Mouse (Mus musculus) forebrain, embryonic 11.5 days (tissue): ENCODE results near the gene Micu2. TPM values are rescaled to one million over a fixed set of nuclear protein-coding genes. Genes with fewer than 3 reads are reported as not detected.

ENCODE experiments used
- ATAC-seq: fragments of 200-750 bp; cut with Nextera tagmentation; replicated peaks from 2 replicates; pipeline ENCODE4 v1.8.0; 2017; ENCODE audit warnings: moderate TSS enrichment; ENCODE audit not compliant: low FRiP score
- DNase-seq: peaks from one replicate; pipeline ENCODE4 v3.0.0-alpha.2; 2017; ENCODE audit warnings: low spot score
- H3K27ac ChIP-seq: fragments of 300-500 bp; sonication (generic); 2 replicates; pipeline ENCODE4 v1.5.1; 2014; ENCODE audit warnings: low read depth, low read length
- H3K27me3 ChIP-seq: fragments of 300-500 bp; sonication (generic); 2 replicates; pipeline ENCODE4 v1.6.1; 2014; ENCODE audit warnings: mild to moderate bottlenecking, low read length, mixed read lengths; ENCODE audit not compliant: control insufficient read depth, insufficient read depth
- H3K36me3 ChIP-seq: fragments of 300-500 bp; sonication (generic); 2 replicates; pipeline ENCODE4 v1.6.1; 2014; ENCODE audit warnings: mild to moderate bottlenecking, low read length, moderate library complexity, mixed read lengths; ENCODE audit not compliant: control insufficient read depth, insufficient read depth
- H3K4me1 ChIP-seq: fragments of 300-500 bp; sonication (generic); replicated peaks from 2 replicates; pipeline ENCODE4 v1.6.1; 2014; ENCODE audit warnings: low read length, mixed read lengths; ENCODE audit not compliant: control insufficient read depth, insufficient read depth
- H3K4me2 ChIP-seq: fragments of 300-500 bp; sonication (generic); 2 replicates; pipeline ENCODE4 v1.6.1; 2014; ENCODE audit warnings: low read depth, mild to moderate bottlenecking, low read length, moderate library complexity, mixed read lengths; ENCODE audit not compliant: severe bottlenecking
- H3K4me3 ChIP-seq: fragments of 300-500 bp; sonication (generic); 2 replicates; pipeline ENCODE4 v1.5.1; 2014; ENCODE audit warnings: low read depth, low read length
- H3K9ac ChIP-seq: fragments of 300-500 bp; sonication (generic); 2 replicates; pipeline ENCODE4 v1.6.1; 2014; ENCODE audit warnings: low read length
- H3K9me3 ChIP-seq: fragments of 300-500 bp; sonication (generic); 2 replicates; pipeline ENCODE4 v1.6.1; 2016; ENCODE audit warnings: low read length, mixed read lengths; ENCODE audit not compliant: control insufficient read depth
- WGBS: fragments of 180-500 bp; shearing (Covaris S2); extraction: QIAGEN DNeasy Blood & Tissue Kit; methylation state at CpG from one replicate; pipeline ENCODE4 v1.1.7; 2014; 5-methylcytosine and 5-hydroxymethylcytosine counted together
- polyA plus RNA-seq: library from polyadenylated mRNA; unstranded; fragments of >200 nt; fragmentation: Nextera tagmentation; extraction: Ambion mirVana; gene quantifications from 2 replicates; pipeline ENCODE4 v1.2.1, GENCODE M21; 2014

Gene Micu2
- polyA plus RNA-seq, 1 experiment from 2014 or later = 52.7 TPM

DNA sequence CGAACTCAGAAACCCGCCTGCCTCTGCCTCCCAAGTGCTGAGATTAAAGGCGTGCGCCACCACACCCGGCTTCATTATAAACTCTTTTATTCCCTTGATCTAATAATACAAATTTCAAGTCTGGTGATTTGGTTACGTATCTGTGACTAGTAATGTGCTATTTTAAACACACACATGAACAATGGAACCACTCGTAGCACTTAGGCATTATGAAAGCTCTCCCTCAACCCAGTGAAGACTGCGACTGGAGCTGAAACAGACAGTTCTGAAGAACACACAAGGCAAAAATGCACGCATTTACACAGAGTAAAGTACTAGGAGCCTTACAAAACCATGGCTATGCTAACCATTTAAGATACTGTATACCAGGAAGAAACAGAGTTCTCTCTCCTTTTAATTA lies 121.1 kb downstream of the Micu2 start:
- Histone ChIP-seq H3K4me3 (no peak overlapping the region), H3K36me3 (no peaks in the 10 kb centered on the region), H3K4me1 (no peaks in the 10 kb centered on the region), H3K9me3 (no peaks in the 10 kb centered on the region), H3K9ac (no peak overlapping the region), H3K27ac (no peak overlapping the region), H3K27me3 (no peaks in the 10 kb centered on the region), H3K4me2 (no peak overlapping the region)
- 95% methylated on average over 9 of the region's 9 CpGs for WGBS
- DNase-seq = no peak
- no peak for ATAC-seq

DNA sequence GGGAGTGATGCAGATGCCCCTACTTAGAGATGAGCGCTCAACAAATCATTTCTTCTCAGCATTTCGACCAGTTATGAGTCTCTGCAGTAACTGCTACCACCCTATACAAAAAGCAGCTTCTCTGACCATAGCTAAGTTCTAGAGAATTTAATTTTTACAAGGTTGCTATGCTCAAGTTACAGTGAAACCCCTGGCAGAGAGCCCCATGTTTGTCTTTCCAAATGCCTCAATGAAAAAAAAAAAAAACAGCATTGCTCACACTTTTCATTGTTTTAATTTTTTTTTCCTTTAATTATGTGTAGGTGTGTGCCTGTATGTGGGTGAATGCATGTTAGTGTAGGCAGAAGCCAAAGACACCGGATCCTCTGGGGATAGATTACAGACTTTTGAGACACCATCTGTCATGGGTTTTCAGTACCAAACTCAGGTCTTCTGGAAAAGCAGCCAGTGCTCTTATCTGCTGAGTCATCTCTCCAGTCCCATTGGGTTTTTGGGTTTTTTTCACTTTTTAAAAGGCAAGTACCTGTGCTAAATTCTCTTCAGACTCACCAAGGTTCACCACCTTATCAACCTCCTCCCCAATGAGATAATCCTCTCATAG lies 132.3 kb downstream of the Micu2 start:
- DNase-seq (no peak), ATAC-seq (no peak)
- Histone ChIP-seq H3K9ac (no peak overlapping the region), H3K4me3 (no peak overlapping the region), H3K36me3 (no peaks in the 10 kb centered on the region; the same call in 1 of the 2 replicates), H3K4me2 (no peak overlapping the region), H3K4me1 (no peaks in the 10 kb centered on the region), H3K27me3 (no peaks in the 10 kb centered on the region), H3K9me3 (no peaks in the 10 kb centered on the region), H3K27ac (no peak overlapping the region)
- 90% methylated on average over 3 of the region's 3 CpGs for WGBS

Other genes starting within 250 kb of the Micu2 start
- gene Lats2, start 240.9 kb downstream of the Micu2 start, polyA plus RNA-seq = 14.0 and 16.6 TPM in 2 replicates
- gene Sap18, start 201.1 kb downstream of the Micu2 start, polyA plus RNA-seq = 24.1 and 25.9 TPM in 2 replicates
- gene Ska3, start 173.1 kb downstream of the Micu2 start, polyA plus RNA-seq = 55.9 and 63.3 TPM in 2 replicates
- 124 and 131 TPM in 2 replicates for gene Mrpl57, start 173.0 kb downstream of the Micu2 start, polyA plus RNA-seq
- 54.6 and 62.2 TPM in 2 replicates for gene Zdhhc20, start 109.0 kb downstream of the Micu2 start, polyA plus RNA-seq
- 1.4 and 2.2 TPM in 2 replicates for gene Fgf9, start 71.3 kb upstream of the Micu2 start, polyA plus RNA-seq